Mouse (Mus musculus): ENCODE results near the gene Mageb18.

DNA sequence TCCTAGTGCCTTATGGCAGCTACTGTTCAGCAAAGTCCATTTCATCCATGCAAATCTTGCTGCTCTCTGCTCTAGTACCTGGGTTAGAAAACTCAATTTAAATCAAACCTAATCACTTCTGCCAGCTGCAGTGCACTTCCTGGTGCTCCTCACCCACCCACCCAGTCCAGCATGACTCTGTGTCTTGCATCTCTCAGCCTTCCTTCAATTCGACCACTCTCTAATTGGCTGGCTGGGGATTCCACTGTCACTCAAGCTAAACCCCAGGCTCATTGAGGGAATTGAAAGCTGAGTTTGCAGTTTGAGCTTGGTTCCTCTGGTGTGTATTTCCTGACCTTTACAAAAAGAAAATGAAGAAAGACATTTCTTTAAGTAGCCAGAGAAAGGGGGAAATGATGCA lies 275.8 kb downstream of the Mageb18 start:
- TF ChIP-seq CTCF (IDR thresholded peaks at IDR 0.05; ENCODE audit: control insufficient read depth, insufficient read depth, insufficient read length) (no peak), MAX (IDR thresholded peaks at IDR 0.05) (no peak)

All from C2C12 (cell line).